Mouse (Mus musculus) heart, embryonic 14.5 days (tissue): ENCODE measurements around the gene Tmem30a. TPM values are rescaled to one million over a fixed set of nuclear protein-coding genes. Genes with fewer than 3 reads are reported as not detected.
A peak's percentile ranks its signal among the peaks of the same experiment; 100 is the strongest.

Experiments
- ATAC-seq: fragments of 200-750 bp; cut with Nextera tagmentation; 2 replicates; pipeline ENCODE4 v1.8.0; 2017; ENCODE audit warnings: low read depth, moderate TSS enrichment; ENCODE audit not compliant: insufficient number of reproducible peaks, insufficient read depth, low FRiP score
- H3K27ac ChIP-seq, 2 experiments: fragments of 200-500 bp in 1 of 2; fragments of 300-500 bp in 1 of 2; sonication (generic) in 1 of 2; replicated peaks in 1 of 2; 2 replicates each; pipeline ENCODE4 v1.5.1; 2012 to 2014; ENCODE audit warnings: low read depth in 2 of 2, low read length in 2 of 2, control low read depth in 1 of 2, mild to moderate bottlenecking in 1 of 2, mixed read lengths in 1 of 2; ENCODE audit not compliant: control insufficient read depth in 1 of 2, insufficient read depth in 1 of 2
- H3K27me3 ChIP-seq: fragments of 300-500 bp; sonication (generic); 2 replicates; pipeline ENCODE4 v1.6.1; 2014; ENCODE audit warnings: mild to moderate bottlenecking, low read length, control low read depth; ENCODE audit not compliant: control insufficient read depth, insufficient read depth
- H3K36me3 ChIP-seq: fragments of 300-500 bp; sonication (generic); 2 replicates; pipeline ENCODE4 v1.6.1; 2014; ENCODE audit warnings: mild to moderate bottlenecking, control low read depth, low read length, mixed read lengths; ENCODE audit not compliant: control insufficient read depth, insufficient read depth
- H3K4me1 ChIP-seq, 2 experiments: fragments of 200-500 bp in 1 of 2; fragments of 300-500 bp in 1 of 2; sonication (generic) in 1 of 2; 2 replicates each; pipeline ENCODE4 v1.6.1; 2012 to 2014; ENCODE audit warnings: low read length in 2 of 2, control low read depth in 1 of 2, mixed read lengths in 1 of 2; ENCODE audit not compliant: control insufficient read depth in 2 of 2, insufficient read depth in 2 of 2
- H3K4me2 ChIP-seq: fragments of 300-500 bp; sonication (generic); 2 replicates; pipeline ENCODE4 v1.6.1; 2014; ENCODE audit warnings: mild to moderate bottlenecking, low read length
- H3K4me3 ChIP-seq, 2 experiments: fragments of 200-500 bp in 1 of 2; fragments of 300-500 bp in 1 of 2; sonication (generic) in 1 of 2; 2 replicates each; pipeline ENCODE4 v1.5.1; 2012 to 2014; ENCODE audit warnings: low read length in 2 of 2, mild to moderate bottlenecking in 2 of 2, control low read depth in 1 of 2, low read depth in 1 of 2, moderate library complexity in 1 of 2; ENCODE audit not compliant: control insufficient read depth in 1 of 2, insufficient read depth in 1 of 2
- H3K9ac ChIP-seq: fragments of 300-500 bp; sonication (generic); 2 replicates; pipeline ENCODE4 v1.6.1; 2014; ENCODE audit warnings: mild to moderate bottlenecking, low read length
- H3K9me3 ChIP-seq: fragments of 300-500 bp; sonication (generic); 2 replicates; pipeline ENCODE4 v1.6.1; 2016; ENCODE audit warnings: low read length, control low read depth; ENCODE audit not compliant: control insufficient read depth
- WGBS: fragments of 180-500 bp; shearing (Covaris S2); extraction: QIAGEN DNeasy Blood & Tissue Kit; methylation state at CpG from one replicate; pipeline ENCODE4 v1.1.7; 2014; 5-methylcytosine and 5-hydroxymethylcytosine counted together
- polyA plus RNA-seq: library from polyadenylated mRNA; unstranded; fragments of >200 nt; fragmentation: Nextera tagmentation; extraction: Ambion mirVana; gene quantifications from 2 replicates; pipeline ENCODE4 v1.2.1, GENCODE M21; 2014

Tmem30a gene
- polyA plus RNA-seq, 1 experiment from 2014 or later, result 93.3 TPM

DNA sequence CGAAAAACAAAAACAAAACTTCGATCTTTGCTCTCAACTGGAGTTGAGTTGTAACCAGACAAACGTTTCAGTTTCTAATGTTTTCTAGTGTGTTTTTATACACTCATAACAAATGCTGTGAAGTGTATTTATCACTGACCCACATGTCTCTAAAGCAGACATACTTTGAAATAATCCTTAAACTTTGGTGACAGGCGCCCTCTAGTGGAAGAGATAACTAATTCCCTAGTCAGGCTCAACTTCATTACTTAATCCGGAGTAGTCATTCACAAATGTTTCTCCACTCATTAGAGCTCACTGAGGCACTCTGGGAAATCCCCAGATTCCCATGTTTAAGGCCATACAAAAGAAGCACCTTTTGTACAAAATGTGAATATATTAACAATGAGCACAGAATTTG, 70.2 kb downstream of the Tmem30a start:
- WGBS, result 28% methylated on average over 5 of the region's 5 CpGs
- no peak for ATAC-seq
- H3K4me1 ChIP-seq, result peaks cover 4 to 6% of the 10 kb centered on the region in 2 experiments; a peak in 2 of 4 replicates

DNA sequence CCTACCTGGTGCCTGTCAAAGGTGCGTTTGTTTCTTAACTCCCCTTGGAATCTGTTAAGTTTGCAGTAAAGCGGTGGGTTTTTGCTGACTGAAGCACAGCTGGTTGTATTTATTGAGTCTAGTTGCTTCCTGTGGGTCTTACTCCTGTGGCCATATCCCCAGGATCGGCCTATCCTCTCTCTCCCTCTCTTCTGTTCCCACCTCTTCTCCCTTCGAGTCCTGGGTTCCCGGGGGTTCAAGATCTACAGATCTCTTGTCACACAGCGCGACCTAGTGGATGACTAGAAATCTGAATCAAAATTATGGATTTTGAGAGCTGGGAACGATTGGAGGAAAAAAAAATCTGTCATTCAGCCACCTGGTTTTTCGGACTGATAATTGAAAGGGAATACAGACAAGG, 72.3 kb downstream of the Tmem30a start:
- Histone ChIP-seq H3K9ac (no peak overlapping the region), H3K27ac (no peak overlapping the region), H3K27me3 (peaks cover 18% of the 10 kb centered on the region), H3K9me3 (peaks cover 4% of the 10 kb centered on the region; the same call in 1 of the 2 replicates), H3K4me3 (no peak overlapping the region), H3K36me3 (no peaks in the 10 kb centered on the region), H3K4me2 (0 out of 2 replicates have a peak overlapping the region, but pooled peaks have one; percentile 19), H3K4me1 (peaks cover 9 to 17% of the 10 kb centered on the region in 2 experiments; a peak in 3 of 4 replicates)
- WGBS, result 16% methylated on average over 9 of the region's 9 CpGs
- ATAC-seq, result no peak

More for the DNA sequence above, 70.2 kb downstream of the Tmem30a start:
- H3K27me3 ChIP-seq, result peaks cover 14% of the 10 kb centered on the region
- H3K4me3 ChIP-seq, result no peak overlapping the region
- peaks cover 4% of the 10 kb centered on the region; the same call in 1 of the 2 replicates for H3K9me3 ChIP-seq
- no peak overlapping the region for H3K9ac ChIP-seq
- H3K4me2 ChIP-seq, result no peak overlapping the region
- H3K27ac ChIP-seq, result no peak overlapping the region
- H3K36me3 ChIP-seq, result no peaks in the 10 kb centered on the region

DNA sequence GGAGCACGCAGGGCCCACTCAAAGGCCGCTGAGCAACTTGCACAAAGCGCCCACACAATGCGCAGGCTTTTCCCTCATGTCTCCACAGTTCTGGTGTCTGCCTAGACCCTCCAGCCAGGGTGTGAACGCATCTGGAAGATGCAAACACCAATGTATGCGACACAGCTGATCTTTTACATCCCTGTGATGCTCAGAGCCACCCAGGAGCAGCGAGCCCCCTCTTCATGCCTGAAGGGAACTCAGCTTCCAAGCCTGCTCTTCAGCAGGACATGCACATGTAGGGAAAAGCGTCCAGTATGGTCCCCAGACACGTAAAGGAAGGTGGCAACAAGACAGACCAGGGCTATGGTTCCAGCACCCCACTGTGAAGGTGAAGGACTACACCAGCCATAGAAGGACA, 73.2 kb downstream of the Tmem30a start:
- Histone ChIP-seq H3K4me1 (peaks cover 13 to 24% of the 10 kb centered on the region in 2 experiments), H3K27ac (no peak overlapping the region), H3K4me2 (no peak overlapping the region), H3K36me3 (no peaks in the 10 kb centered on the region), H3K9ac (no peak overlapping the region), H3K27me3 (peaks cover 18% of the 10 kb centered on the region), H3K9me3 (peaks cover 4% of the 10 kb centered on the region; the same call in 1 of the 2 replicates), H3K4me3 (no peak overlapping the region)
- no peak for ATAC-seq
- WGBS, result 55% methylated on average over 9 of the region's 9 CpGs

DNA sequence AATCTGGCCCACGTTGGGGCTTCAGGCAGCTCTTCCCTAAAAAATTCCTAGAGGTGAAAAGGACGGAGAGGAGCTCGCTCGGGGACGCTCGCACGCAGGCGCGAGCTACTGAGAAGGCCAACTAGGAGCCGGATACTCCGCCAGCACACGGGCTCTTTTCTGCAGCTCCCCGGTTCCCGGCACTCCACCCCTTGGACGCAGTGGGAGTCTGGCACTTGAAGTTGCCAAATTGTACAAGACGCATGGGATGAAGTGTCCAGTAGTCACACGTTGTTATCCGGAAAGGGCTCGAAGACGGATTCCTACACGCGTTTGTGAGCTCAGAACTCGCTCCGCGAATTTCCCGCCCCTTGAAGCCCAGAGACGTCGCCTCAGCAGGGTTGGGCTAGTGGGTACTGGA, 73.9 kb downstream of the Tmem30a start:
- WGBS, result 1% methylated on average over 28 of the region's 28 CpGs
- Histone ChIP-seq H3K4me3 (peak overlapping the region; percentile 57 to 69), H3K4me1 (peaks cover 19 to 28% of the 10 kb centered on the region in 2 experiments), H3K27me3 (peaks cover 18% of the 10 kb centered on the region), H3K36me3 (no peaks in the 10 kb centered on the region), H3K9ac (peak overlapping the region; percentile 70), H3K4me2 (peak overlapping the region; percentile 87), H3K27ac (peak overlapping the region in 1 of 2 experiments; percentile 62; a peak in 2 of 4 replicates), H3K9me3 (peaks cover 4% of the 10 kb centered on the region; the same call in 1 of the 2 replicates)
- ATAC-seq, result no peak

Other genes starting within 250 kb of the Tmem30a start
- 16.8 and 18.4 TPM in 2 replicates for gene Col12a1, start 74.7 kb downstream of the Tmem30a start, polyA plus RNA-seq
- gene Cox7a2, start 33.6 kb downstream of the Tmem30a start, polyA plus RNA-seq, result 1,652 and 1,757 TPM in 2 replicates
- 33.9 and 39.3 TPM in 2 replicates for gene Filip1, start 219.3 kb upstream of the Tmem30a start, polyA plus RNA-seq